12 mouse cellular contexts compared by ENCODE assay signal in the genomic region with DNA sequence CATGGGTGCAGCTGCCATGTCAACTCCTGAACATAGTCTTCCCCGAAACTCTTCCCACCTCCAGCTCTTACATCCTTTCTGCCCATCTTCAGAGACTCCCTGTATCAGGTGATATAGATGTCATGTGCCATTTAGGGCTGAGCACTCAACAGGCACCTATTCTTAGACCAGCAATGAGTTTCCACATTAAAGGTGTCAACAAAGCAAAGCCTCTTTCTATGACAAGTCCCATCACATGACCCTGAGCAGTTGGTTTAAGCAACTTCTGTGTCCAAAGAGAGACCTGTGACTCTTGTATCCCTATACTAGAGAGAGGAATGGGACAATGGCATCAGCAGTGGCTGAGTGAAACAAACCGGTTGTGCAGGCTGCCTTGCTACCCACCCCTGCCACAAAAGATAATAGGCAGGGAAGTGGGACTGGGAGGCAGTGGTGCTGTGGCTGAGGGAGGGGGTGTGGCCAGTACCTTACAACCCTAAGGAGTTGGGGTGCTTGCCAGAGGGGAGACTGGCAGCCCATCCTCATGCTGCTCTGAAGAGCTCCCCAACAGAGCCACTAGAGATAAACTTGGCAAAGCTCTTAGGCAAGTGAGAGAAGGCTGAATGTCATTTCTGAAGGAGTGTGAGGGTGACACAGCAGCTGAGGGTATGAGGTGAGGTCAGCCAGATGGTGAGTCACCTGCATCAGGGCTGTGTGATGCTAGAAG. TPM values are rescaled to one million over a fixed set of nuclear protein-coding genes. Genes with fewer than 3 reads are reported as not detected.
DNase-seq lines count a peak whose midpoint lies in the region; ATAC-seq and TF ChIP-seq lines count a peak whose summit lies in the region.
"Had no signal": no experiment of that assay in that cellular context is flagged by ENCODE, and none has a peak within 500 bp of the region (broad histone marks: within the 10 kb centered on the region; RNA-seq: fewer than 3 reads in every experiment).

No protein-coding gene starts in this region.

- 35% methylated on average over 2 of the region's 2 CpGs for WGBS in heart, adult 2 months
- 29% methylated on average over 2 of the region's 2 CpGs for WGBS in heart, postnatal 0 days
- 61% methylated on average over 2 of the region's 2 CpGs for WGBS in stomach, embryonic 14.5 days
- 65% methylated on average over 2 of the region's 2 CpGs for WGBS in forebrain, embryonic 12.5 days

- H3K79me2 ChIP-seq in heart, adult 2 months (replicated peaks; ENCODE audit: control insufficient read depth, insufficient read depth, low read length) = no peaks in the 10 kb centered on the region

- H3K4me2 ChIP-seq in heart, postnatal 0 days (ENCODE audit: low read depth, low read length) = no peak overlapping the region
- H3K4me2 ChIP-seq in stomach, embryonic 14.5 days (replicated peaks; ENCODE audit: low read depth, low read length) = no peak overlapping the region
- no peak overlapping the region for H3K4me2 ChIP-seq in forebrain, embryonic 12.5 days

- H3K9ac ChIP-seq in heart, adult 2 months (ENCODE audit: low read depth, low read length) = no peak overlapping the region
- H3K9ac ChIP-seq in heart, postnatal 0 days (replicated peaks; ENCODE audit: low read depth, low read length) = no peak overlapping the region
- H3K9ac ChIP-seq in stomach, embryonic 14.5 days (replicated peaks; ENCODE audit: low read depth, low read length) = no peak overlapping the region
- H3K9ac ChIP-seq in forebrain, embryonic 12.5 days = no peak overlapping the region

- peaks cover 54% of the 10 kb centered on the region for H3K4me1 ChIP-seq in megakaryocyte, embryonic 14.5 days
- no peaks in the 10 kb centered on the region; the same call in 1 of the 2 replicates for H3K4me1 ChIP-seq in heart, adult 2 months (ENCODE audit: control insufficient read depth, insufficient read depth, low read length)
- H3K4me1 ChIP-seq in heart, postnatal 0 days (ENCODE audit: control insufficient read depth, insufficient read depth) = no peaks in the 10 kb centered on the region
- H3K4me1 ChIP-seq in stomach, embryonic 14.5 days (ENCODE audit: control insufficient read depth, insufficient read depth, low read length) = no peaks in the 10 kb centered on the region
- H3K4me1 ChIP-seq in forebrain, embryonic 12.5 days = no peaks in the 10 kb centered on the region
- H3K4me1 ChIP-seq: limb, embryonic 10.5 days had no signal

- H3K36me3 ChIP-seq in megakaryocyte, embryonic 14.5 days (replicated peaks; ENCODE audit: low read length) = no peaks in the 10 kb centered on the region
- H3K36me3 ChIP-seq in heart, adult 2 months (ENCODE audit: control insufficient read depth, insufficient read depth, low read length) = no peaks in the 10 kb centered on the region
- no peaks in the 10 kb centered on the region for H3K36me3 ChIP-seq in heart, postnatal 0 days (replicated peaks; ENCODE audit: control insufficient read depth, insufficient read depth, low read length)
- no peaks in the 10 kb centered on the region for H3K36me3 ChIP-seq in stomach, embryonic 14.5 days (ENCODE audit: control insufficient read depth, insufficient read depth, low read length)
- H3K36me3 ChIP-seq in forebrain, embryonic 12.5 days (replicated peaks) = no peaks in the 10 kb centered on the region
- H3K36me3 ChIP-seq: limb, embryonic 10.5 days had no signal

- ATAC-seq in megakaryocyte, adult 5-6 weeks (ENCODE audit: poor library complexity, severe bottlenecking) = no peak
- peak; percentile 75 for ATAC-seq in heart, postnatal 0 days (ENCODE audit: insufficient read depth, low read depth)
- ATAC-seq in stomach, embryonic 14.5 days (ENCODE audit: insufficient number of reproducible peaks, insufficient read depth, low FRiP score, low read depth) = peak; percentile 71
- no peak for ATAC-seq in forebrain, embryonic 12.5 days (ENCODE audit: low FRiP score)
- ATAC-seq: inflammation-experienced regulatory T-cells, adult 6 months had no signal

- TF ChIP-seq EP300 in heart, adult 2 months (IDR thresholded peaks at IDR 0.05; ENCODE audit: insufficient read depth, low read depth, low read length) = no peak
- peak; percentile 45; the same call in 1 of the 2 replicates for TF ChIP-seq EP300 in heart, postnatal 0 days (IDR thresholded peaks at IDR 0.05; ENCODE audit: low read depth)

- H3K9me3 ChIP-seq in megakaryocyte, embryonic 14.5 days = no peaks in the 10 kb centered on the region
- no peaks in the 10 kb centered on the region for H3K9me3 ChIP-seq in heart, postnatal 0 days (replicated peaks; ENCODE audit: control insufficient read depth, low read length)
- H3K9me3 ChIP-seq in stomach, embryonic 14.5 days (ENCODE audit: control insufficient read depth, low read depth, low read length) = no peaks in the 10 kb centered on the region
- no peaks in the 10 kb centered on the region for H3K9me3 ChIP-seq in forebrain, embryonic 12.5 days
- H3K9me3 ChIP-seq: limb, embryonic 10.5 days had no signal

- DNase-seq in heart, adult 2 months = peak; percentile 36 to 40
- DNase-seq in heart, postnatal 0 days (ENCODE audit: low spot score) = peak; percentile 71
- DNase-seq in gastrocnemius, postnatal 36 days = no peak
- DNase-seq in Muller cell, postnatal 12 days (ENCODE audit: inconsistent ontology term) = no peak
- DNase-seq: cerebellum, postnatal 14 days; right cerebral cortex, postnatal 25 days had no signal

- peaks cover 6% of the 10 kb centered on the region for H3K27me3 ChIP-seq in megakaryocyte, embryonic 14.5 days (replicated peaks)
- no peaks in the 10 kb centered on the region for H3K27me3 ChIP-seq in heart, adult 2 months (ENCODE audit: control insufficient read depth, insufficient read depth, low read length)
- no peaks in the 10 kb centered on the region for H3K27me3 ChIP-seq in heart, postnatal 0 days (ENCODE audit: control insufficient read depth, insufficient read depth, low read length)
- no peaks in the 10 kb centered on the region for H3K27me3 ChIP-seq in stomach, embryonic 14.5 days (ENCODE audit: control insufficient read depth, insufficient read depth, low read length)
- no peaks in the 10 kb centered on the region for H3K27me3 ChIP-seq in forebrain, embryonic 12.5 days

- peak overlapping the region; percentile 52 for H3K4me3 ChIP-seq in megakaryocyte, embryonic 14.5 days (replicated peaks)
- H3K4me3 ChIP-seq in heart, adult 2 months = no peak overlapping the region
- H3K4me3 ChIP-seq in heart, postnatal 0 days (ENCODE audit: low read depth, low read length) = no peak overlapping the region
- H3K4me3 ChIP-seq in stomach, embryonic 14.5 days (ENCODE audit: low read depth, low read length) = no peak overlapping the region
- H3K4me3 ChIP-seq in forebrain, embryonic 12.5 days (replicated peaks) = no peak overlapping the region
- H3K4me3 ChIP-seq: limb, embryonic 10.5 days had no signal

- intact Hi-C loops in heart, adult 2 months (cut with DNase I) = no loop called here
- intact Hi-C loops in gastrocnemius, postnatal 36 days (cut with DNase I) = no loop called here

- TF ChIP-seq POLR2A in heart, adult 2 months (IDR thresholded peaks at IDR 0.05; ENCODE audit: insufficient read depth, low read depth, low read length) = no peak

- H3K27ac ChIP-seq in heart, adult 2 months = peak overlapping the region; percentile 78
- H3K27ac ChIP-seq in heart, postnatal 0 days (ENCODE audit: low read depth) = peak overlapping the region; percentile 77
- H3K27ac ChIP-seq in stomach, embryonic 14.5 days (ENCODE audit: low read length) = no peak overlapping the region
- no peak overlapping the region for H3K27ac ChIP-seq in forebrain, embryonic 12.5 days
- H3K27ac ChIP-seq: limb, embryonic 10.5 days had no signal

- no peak for TF ChIP-seq CTCF in heart, adult 2 months (IDR thresholded peaks at IDR 0.05)
- TF ChIP-seq CTCF in heart, postnatal 0 days (IDR thresholded peaks at IDR 0.05; ENCODE audit: low read depth) = no peak

RNA-seq across cellular contexts. Expression of gene Zranb1, which starts 30.0 kb away (rescaled TPM):
- polyA plus RNA-seq in megakaryocyte, embryonic 14.5 days (2012; ENCODE audit: insufficient read depth, low replicate concordance) = 1.8 and 5.0 TPM in 2 replicates
- total RNA-seq in megakaryocyte, adult 5-6 weeks (2015) = 21.8 and 22.6 TPM in 2 replicates
- 42.3 and 47.6 TPM in 2 replicates for total RNA-seq in megakaryocyte, adult 5-6 weeks (2017)
- total RNA-seq in heart, adult 2 months (2021) = 10 to 100 TPM; 31.5 to 37.2 TPM
- polyA plus RNA-seq in heart, adult 2 months (2012; rRNA removed) = 8.2 and 17.6 TPM in 2 replicates
- total RNA-seq in heart, postnatal 0 days (2014; rRNA removed; ENCODE audit: low replicate concordance) = 19.9 and 49.6 TPM in 2 replicates
- 8.9 and 9.9 TPM in 2 replicates for polyA plus RNA-seq in heart, postnatal 0 days (2015; fragmentation: Nextera tagmentation; extraction: Ambion mirVana)
- 17.3 and 18.7 TPM in 2 replicates for polyA plus RNA-seq in stomach, embryonic 14.5 days (2014; fragmentation: Nextera tagmentation; extraction: Ambion mirVana)
- total RNA-seq in gastrocnemius, postnatal 36 days (2021) = 10 to 100 TPM; 44.4 to 53.3 TPM
- 18.5 and 20.1 TPM in 2 replicates for polyA plus RNA-seq in forebrain, embryonic 12.5 days (2016; fragmentation: Nextera tagmentation; extraction: Ambion mirVana)

RNA-seq across cellular contexts. Expression of gene Abraxas2, which starts 42.0 kb away (rescaled TPM):
- 1.8 TPM in 1 of 2 replicates, not detected in the other for polyA plus RNA-seq in megakaryocyte, embryonic 14.5 days (2012; ENCODE audit: insufficient read depth, low replicate concordance)
- total RNA-seq in megakaryocyte, adult 5-6 weeks (2015) = 49.4 and 51.6 TPM in 2 replicates
- total RNA-seq in megakaryocyte, adult 5-6 weeks (2017) = 47.6 and 48.0 TPM in 2 replicates
- total RNA-seq in heart, adult 2 months (2021) = 10 to 100 TPM; 20.3 to 21.3 TPM
- 9.8 and 15.9 TPM in 2 replicates for polyA plus RNA-seq in heart, adult 2 months (2012; rRNA removed)
- total RNA-seq in heart, postnatal 0 days (2014; rRNA removed; ENCODE audit: low replicate concordance) = 25.7 and 28.9 TPM in 2 replicates
- polyA plus RNA-seq in heart, postnatal 0 days (2015; fragmentation: Nextera tagmentation; extraction: Ambion mirVana) = 23.3 and 24.1 TPM in 2 replicates
- 38.0 and 41.4 TPM in 2 replicates for polyA plus RNA-seq in stomach, embryonic 14.5 days (2014; fragmentation: Nextera tagmentation; extraction: Ambion mirVana)
- total RNA-seq in gastrocnemius, postnatal 36 days (2021) = 10 to 100 TPM; 20.5 to 21.3 TPM
- 37.2 and 38.7 TPM in 2 replicates for polyA plus RNA-seq in forebrain, embryonic 12.5 days (2016; fragmentation: Nextera tagmentation; extraction: Ambion mirVana)

RNA-seq across cellular contexts. Expression of gene Eef1akmt2, which starts 48.5 kb away (rescaled TPM):
- polyA plus RNA-seq in megakaryocyte, embryonic 14.5 days (2012; ENCODE audit: insufficient read depth, low replicate concordance) = 4.8 and 8.7 TPM in 2 replicates
- 24.7 and 31.9 TPM in 2 replicates for total RNA-seq in megakaryocyte, adult 5-6 weeks (2015)
- total RNA-seq in megakaryocyte, adult 5-6 weeks (2017) = 34.9 and 35.8 TPM in 2 replicates
- total RNA-seq in heart, adult 2 months (2021) = 1 to 10 TPM; 7.7 TPM
- polyA plus RNA-seq in heart, adult 2 months (2012; rRNA removed) = 5.2 and 6.0 TPM in 2 replicates
- total RNA-seq in heart, postnatal 0 days (2014; rRNA removed; ENCODE audit: low replicate concordance) = 21.1 and 22.7 TPM in 2 replicates
- polyA plus RNA-seq in heart, postnatal 0 days (2015; fragmentation: Nextera tagmentation; extraction: Ambion mirVana) = 29.2 and 32.5 TPM in 2 replicates
- 74.1 and 76.7 TPM in 2 replicates for polyA plus RNA-seq in stomach, embryonic 14.5 days (2014; fragmentation: Nextera tagmentation; extraction: Ambion mirVana)
- total RNA-seq in gastrocnemius, postnatal 36 days (2021) = 1 to 10 TPM; 5.0 to 6.8 TPM
- 93.6 and 93.7 TPM in 2 replicates for polyA plus RNA-seq in forebrain, embryonic 12.5 days (2016; fragmentation: Nextera tagmentation; extraction: Ambion mirVana)

Comparison
In these comparisons a context has a peak if more than half of its experiments do, and no peak if none do; other contexts are left out.
1. ATAC-seq: peak in heart, postnatal 0 days (single experiment) and stomach, embryonic 14.5 days (single experiment); none in megakaryocyte, adult 5-6 weeks (single experiment) and forebrain, embryonic 12.5 days (single experiment).
2. DNase-seq: peak in heart, adult 2 months (2 of 2) and heart, postnatal 0 days (single experiment); none in gastrocnemius, postnatal 36 days (0 of 2) and Muller cell, postnatal 12 days (single experiment).
3. H3K27ac ChIP-seq: peak in heart, adult 2 months (single experiment) and heart, postnatal 0 days (single experiment); none in stomach, embryonic 14.5 days (single experiment) and forebrain, embryonic 12.5 days (single experiment).